ENCODE assay signal across 27 mouse cellular contexts in the genomic region with DNA sequence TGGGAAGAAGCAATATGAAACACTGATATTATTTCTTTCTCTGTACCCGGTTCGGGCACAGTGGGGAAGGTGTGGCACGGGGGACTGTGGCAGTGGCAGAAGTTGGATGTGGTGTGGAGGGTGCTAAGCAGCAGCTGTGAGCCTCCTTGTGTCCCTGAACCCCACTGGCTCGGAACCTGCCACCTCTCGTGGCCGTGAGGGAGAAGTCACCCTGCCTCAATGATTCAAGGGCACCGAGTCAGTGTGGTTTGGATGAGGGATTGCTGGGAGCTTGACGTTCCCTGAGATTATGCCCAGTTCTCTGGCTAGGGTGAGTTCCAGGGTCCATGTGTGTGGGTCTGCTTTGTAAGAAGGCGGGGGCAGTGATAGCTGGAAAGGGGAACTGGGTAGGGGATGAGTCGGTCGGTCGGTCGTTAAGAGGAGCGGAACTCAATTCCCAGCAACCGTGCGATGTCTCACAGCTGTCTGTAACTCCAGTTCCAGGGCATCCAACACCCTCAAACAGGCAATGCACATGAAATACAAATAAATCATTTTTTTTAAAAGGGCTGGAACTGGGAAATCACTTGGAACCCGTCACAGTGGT. TPM values are rescaled to one million over a fixed set of nuclear protein-coding genes. Genes with fewer than 3 reads are reported as not detected.
DNase-seq lines count a peak whose midpoint lies in the region; ATAC-seq and TF ChIP-seq lines count a peak whose summit lies in the region.
"Had no signal": no experiment of that assay in that cellular context is flagged by ENCODE, and none has a peak within 500 bp of the region (broad histone marks: within the 10 kb centered on the region; RNA-seq: fewer than 3 reads in every experiment).

No protein-coding gene starts in this region.

- peak; percentile 45 for ATAC-seq in megakaryocyte progenitor cell, adult 5-6 weeks (replicated peaks; ENCODE audit: poor library complexity)
- ATAC-seq: hindbrain, postnatal 0 days; intestine, embryonic 16.5 days had no signal

- peaks cover 7% of the 10 kb centered on the region for H3K4me1 ChIP-seq in testis, adult 2 months (ENCODE audit: control insufficient read depth, insufficient read depth, low read length)

- peak; percentile 77 for DNase-seq in adrenal gland, adult 2 months
- DNase-seq in adrenal gland, postnatal 4 days (ENCODE audit: low spot score in 2 of 2), result no peak
- DNase-seq in testis, postnatal 10 days (ENCODE audit: low spot score), result no peak
- no peak for DNase-seq in embryo, embryonic 10.5 days (ENCODE audit: low spot score)
- DNase-seq in thymus, postnatal 14 days, result no peak
- DNase-seq: cerebellum, adult 11-12 months; cerebellum, postnatal 14 days; embryo, embryonic 11 days; kidney, postnatal 36 days; left cerebral cortex, postnatal 4 days; lung, embryonic 14.5 days; lung, postnatal 36 days; retina, postnatal 1 day; right cerebral cortex, postnatal 25 days; spleen, adult 18-20 months; thymus, postnatal 4 days had no signal

- H3K27ac ChIP-seq in testis, adult 2 months (ENCODE audit: control insufficient read depth, insufficient read depth, low read depth, low read length), result no peak overlapping the region
- H3K27ac ChIP-seq: embryonic facial prominence, embryonic 13.5 days; forebrain, embryonic 12.5 days; hindbrain, embryonic 10.5 days; hindbrain, postnatal 0 days; limb, embryonic 15.5 days; liver, embryonic 14.5 days; neural tube, embryonic 12.5 days had no signal

- no peak for TF ChIP-seq POLR2A in testis, adult 2 months (IDR thresholded peaks at IDR 0.05; ENCODE audit: control insufficient read depth, low read depth, low read length)

- no peak for TF ChIP-seq CTCF in testis, adult 2 months (IDR thresholded peaks at IDR 0.05; ENCODE audit: control insufficient read depth, insufficient read depth, insufficient replicate concordance, low read depth, low read length)

- H3K4me3 ChIP-seq in testis, adult 2 months (ENCODE audit: control insufficient read depth, low read depth, low read length), result peak overlapping the region; percentile 77
- H3K4me3 ChIP-seq: embryonic facial prominence, embryonic 13.5 days; erythroblast, embryonic 14.5 days; forebrain, embryonic 12.5 days; hindbrain, embryonic 10.5 days; limb, embryonic 15.5 days; neural tube, embryonic 12.5 days had no signal

- H3K36me3 ChIP-seq in testis, adult 2 months (ENCODE audit: control insufficient read depth, insufficient read depth, low read length), result no peaks in the 10 kb centered on the region

- H3K27me3 ChIP-seq in testis, adult 2 months (ENCODE audit: control insufficient read depth, insufficient read depth, low read length), result no peaks in the 10 kb centered on the region
- H3K27me3 ChIP-seq: embryonic facial prominence, embryonic 13.5 days; forebrain, embryonic 12.5 days; limb, embryonic 15.5 days; neural tube, embryonic 12.5 days had no signal

RNA-seq across cellular contexts. Expression of a gene that starts 9.5 kb away (rescaled TPM):
- 100 to 1,000 TPM; 466 to 626 TPM for total RNA-seq in adrenal gland, adult 2 months (2021)
- polyA plus RNA-seq in adrenal gland, adult 2 months (2012; rRNA removed), result 570 and 815 TPM in 2 replicates
- total RNA-seq in adrenal gland, postnatal 4 days (2021), result 100 to 1,000 TPM; 314 to 322 TPM
- polyA plus RNA-seq in testis, adult 2 months (2012; rRNA removed), result 108 and 114 TPM in 2 replicates
- 30.6 and 34.6 TPM in 2 replicates for total RNA-seq in megakaryocyte progenitor cell, adult 5-6 weeks (2015)
- total RNA-seq in megakaryocyte progenitor cell, adult 5-6 weeks (2017), result 20.7 and 26.7 TPM in 2 replicates

Comparison
In these comparisons a context has a peak if more than half of its experiments do, and no peak if none do; other contexts are left out.
1. RNA of a gene that starts 9.5 kb away (total RNA-seq): 466 to 626 TPM in adrenal gland, adult 2 months and 314 to 322 TPM in adrenal gland, postnatal 4 days; 20.7 to 34.6 TPM in megakaryocyte progenitor cell, adult 5-6 weeks; every median in the first group is over 4 times any median in the second.